Mouse (Mus musculus) hindbrain, embryonic 16.5 days (tissue): Measurements from ENCODE around the gene Ctnnbip1. TPM values are rescaled to one million over a fixed set of nuclear protein-coding genes. Genes with fewer than 3 reads are reported as not detected.

Experiments
- ATAC-seq: fragments of 200-750 bp; cut with Nextera tagmentation; 2 replicates; pipeline ENCODE4 v1.8.0; 2017; ENCODE audit warnings: moderate TSS enrichment, moderate library complexity
- H3K27ac ChIP-seq: fragments of 300-500 bp; sonication (generic); 2 replicates; pipeline ENCODE4 v1.5.1; 2014; ENCODE audit warnings: low read depth, mild to moderate bottlenecking, control low read depth, low read length, moderate library complexity
- H3K27me3 ChIP-seq: fragments of 300-500 bp; sonication (generic); replicated peaks from 2 replicates; pipeline ENCODE4 v1.6.1; 2014; ENCODE audit warnings: low read length; ENCODE audit not compliant: control insufficient read depth, insufficient read depth
- H3K36me3 ChIP-seq: fragments of 300-500 bp; sonication (generic); 2 replicates; pipeline ENCODE4 v1.6.1; 2014; ENCODE audit warnings: mild to moderate bottlenecking, low read length, moderate library complexity, mixed read lengths; ENCODE audit not compliant: control insufficient read depth, insufficient read depth
- H3K4me1 ChIP-seq: fragments of 300-500 bp; sonication (generic); 2 replicates; pipeline ENCODE4 v1.6.1; 2014; ENCODE audit warnings: low read depth, low read length; ENCODE audit not compliant: control insufficient read depth, insufficient read depth
- H3K4me2 ChIP-seq: fragments of 300-500 bp; sonication (generic); 2 replicates; pipeline ENCODE4 v1.6.1; 2014; ENCODE audit warnings: mild to moderate bottlenecking, low read length, control low read depth, moderate library complexity
- H3K4me3 ChIP-seq: fragments of 300-500 bp; sonication (generic); 2 replicates; pipeline ENCODE4 v1.5.1; 2014; ENCODE audit warnings: mild to moderate bottlenecking, low read length, control low read depth, moderate library complexity
- H3K9ac ChIP-seq: fragments of 300-500 bp; sonication (generic); 2 replicates; pipeline ENCODE4 v1.6.1; 2014; ENCODE audit warnings: low read depth, mild to moderate bottlenecking, control low read depth, low read length, moderate library complexity
- H3K9me3 ChIP-seq: fragments of 300-500 bp; sonication (generic); 2 replicates; pipeline ENCODE4 v1.6.1; 2014; ENCODE audit warnings: mild to moderate bottlenecking, low read length, moderate library complexity; ENCODE audit not compliant: control insufficient read depth
- WGBS: fragments of 180-500 bp; shearing (Covaris S2); extraction: QIAGEN DNeasy Blood & Tissue Kit; methylation state at CpG from one replicate; pipeline ENCODE4 v1.1.7; 2014; 5-methylcytosine and 5-hydroxymethylcytosine counted together
- polyA plus RNA-seq: library from polyadenylated mRNA; unstranded; fragments of >200 nt; fragmentation: Nextera tagmentation; extraction: Ambion mirVana; gene quantifications from 2 replicates; pipeline ENCODE4 v1.2.1, GENCODE M21; 2015

The Ctnnbip1 gene
- polyA plus RNA-seq, 1 experiment from 2014 or later: 106 TPM

- WGBS: 76% methylated on average over 10 of the region's 10 CpGs
- peak overlapping the region; percentile 36 for H3K27ac ChIP-seq
- H3K4me1 ChIP-seq: peaks cover 30% of the 10 kb centered on the region
- H3K4me2 ChIP-seq: peak overlapping the region; percentile 32
- no peak for ATAC-seq
- H3K4me3 ChIP-seq: no peak overlapping the region
- no peaks in the 10 kb centered on the region; the same call in 1 of the 2 replicates for H3K9me3 ChIP-seq
- H3K9ac ChIP-seq: no peak overlapping the region
- H3K27me3 ChIP-seq: no peaks in the 10 kb centered on the region
- H3K36me3 ChIP-seq: peaks cover 8% of the 10 kb centered on the region
These were observed 45.9 kb downstream of the Ctnnbip1 start for GRCm38 (mm10) chr4:149563941-149564361.

- no peaks in the 10 kb centered on the region; the same call in 1 of the 2 replicates for H3K9me3 ChIP-seq
- WGBS: 30% methylated on average over 20 of the region's 20 CpGs
- peak overlapping the region; percentile 89 for H3K27ac ChIP-seq
- H3K4me2 ChIP-seq: peak overlapping the region; percentile 54
- H3K4me3 ChIP-seq: peak overlapping the region; percentile 21; the same call in 1 of the 2 replicates
- ATAC-seq: peak; percentile 70
- H3K36me3 ChIP-seq: peaks cover 4% of the 10 kb centered on the region
- peaks cover 30% of the 10 kb centered on the region for H3K4me1 ChIP-seq
- H3K27me3 ChIP-seq: no peaks in the 10 kb centered on the region
- H3K9ac ChIP-seq: peak overlapping the region; percentile 36; the same call in 1 of the 2 replicates
These were observed 46.7 kb downstream of the Ctnnbip1 start for GRCm38 (mm10) chr4:149564452-149565407.

GRCm38 (mm10) chr4:149567432-149568026 is 49.5 kb downstream of the Ctnnbip1 start:
- no peak for ATAC-seq
- 9% methylated on average over 8 of the region's 8 CpGs for WGBS
- H3K27ac ChIP-seq: no peak overlapping the region

GRCm38 (mm10) chr4:149568622-149569021 is 50.6 kb downstream of the Ctnnbip1 start:
- peaks cover 18% of the 10 kb centered on the region for H3K4me1 ChIP-seq
- no peak for ATAC-seq
- no peaks in the 10 kb centered on the region for H3K36me3 ChIP-seq
- H3K4me2 ChIP-seq: no peak overlapping the region
- 66% methylated on average over 6 of the region's 6 CpGs for WGBS
- no peaks in the 10 kb centered on the region for H3K9me3 ChIP-seq
- no peak overlapping the region for H3K27ac ChIP-seq
- H3K27me3 ChIP-seq: no peaks in the 10 kb centered on the region
- no peak overlapping the region for H3K4me3 ChIP-seq
- H3K9ac ChIP-seq: no peak overlapping the region

More at GRCm38 (mm10) chr4:149567432-149568026, 49.5 kb downstream of the Ctnnbip1 start:
- H3K4me1 ChIP-seq: peaks cover 24% of the 10 kb centered on the region
- H3K27me3 ChIP-seq: no peaks in the 10 kb centered on the region
- H3K9me3 ChIP-seq: no peaks in the 10 kb centered on the region
- no peaks in the 10 kb centered on the region for H3K36me3 ChIP-seq
- no peak overlapping the region for H3K4me3 ChIP-seq
- no peak overlapping the region for H3K4me2 ChIP-seq
- H3K9ac ChIP-seq: no peak overlapping the region

GRCm38 (mm10) chr4:149569781-149570497 is 51.9 kb downstream of the Ctnnbip1 start:
- H3K4me1 ChIP-seq: peaks cover 12% of the 10 kb centered on the region
- H3K27ac ChIP-seq: no peak overlapping the region
- H3K4me3 ChIP-seq: no peak overlapping the region
- H3K9ac ChIP-seq: no peak overlapping the region
- no peak overlapping the region for H3K4me2 ChIP-seq
- WGBS: 91% methylated on average over 6 of the region's 6 CpGs
- no peak for ATAC-seq
- H3K36me3 ChIP-seq: no peaks in the 10 kb centered on the region
- no peaks in the 10 kb centered on the region for H3K27me3 ChIP-seq
- no peaks in the 10 kb centered on the region for H3K9me3 ChIP-seq

GRCm38 (mm10) chr4:149570498-149570863 is 52.4 kb downstream of the Ctnnbip1 start:
- H3K4me3 ChIP-seq: no peak overlapping the region
- H3K27me3 ChIP-seq: no peaks in the 10 kb centered on the region
- H3K27ac ChIP-seq: no peak overlapping the region
- no peaks in the 10 kb centered on the region for H3K36me3 ChIP-seq
- H3K9me3 ChIP-seq: no peaks in the 10 kb centered on the region
- ATAC-seq: no peak
- WGBS: 70% methylated on average over 4 of the region's 4 CpGs
- H3K4me1 ChIP-seq: peaks cover 7% of the 10 kb centered on the region
- no peak overlapping the region for H3K9ac ChIP-seq
- H3K4me2 ChIP-seq: no peak overlapping the region

DNA sequence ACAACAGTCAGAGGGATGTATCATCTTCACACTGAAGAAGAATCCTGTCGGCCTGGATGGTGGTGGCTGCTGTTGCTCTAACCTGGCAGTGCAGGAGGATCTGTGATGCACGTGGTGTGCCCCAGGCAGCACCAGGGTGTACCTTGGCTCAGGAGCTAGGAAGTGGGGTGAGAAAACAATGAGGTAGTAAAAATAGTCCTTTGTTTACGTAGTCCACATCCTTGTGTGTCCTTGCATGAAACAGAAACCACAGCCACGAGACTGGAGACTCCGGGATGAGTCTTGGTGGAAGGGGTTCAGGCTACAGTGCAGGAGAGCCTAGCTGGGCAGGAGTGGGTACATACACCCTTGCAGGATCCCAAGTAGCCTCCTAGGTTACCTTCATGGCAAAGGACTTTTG is 53.2 kb downstream of the Ctnnbip1 start:
- H3K4me1 ChIP-seq: peaks cover 8% of the 10 kb centered on the region
- 79% methylated on average over 5 of the region's 5 CpGs for WGBS
- H3K27ac ChIP-seq: no peak overlapping the region
- no peak overlapping the region for H3K9ac ChIP-seq
- no peak for ATAC-seq
- H3K4me2 ChIP-seq: no peak overlapping the region
- no peaks in the 10 kb centered on the region for H3K36me3 ChIP-seq
- H3K4me3 ChIP-seq: no peak overlapping the region
- H3K9me3 ChIP-seq: no peaks in the 10 kb centered on the region
- no peaks in the 10 kb centered on the region for H3K27me3 ChIP-seq

- Histone ChIP-seq H3K4me3 (no peak overlapping the region), H3K9ac (no peak overlapping the region), H3K4me2 (no peak overlapping the region), H3K36me3 (no peaks in the 10 kb centered on the region), H3K4me1 (peaks cover 13% of the 10 kb centered on the region), H3K9me3 (no peaks in the 10 kb centered on the region), H3K27ac (no peak overlapping the region), H3K27me3 (no peaks in the 10 kb centered on the region)
- ATAC-seq: no peak
- WGBS: 54% methylated on average over 8 of the region's 8 CpGs
These were observed 53.7 kb downstream of the Ctnnbip1 start for GRCm38 (mm10) chr4:149571651-149572149.
